Mouse (Mus musculus): ENCODE data around the gene Nek1. TPM values are rescaled to one million over a fixed set of nuclear protein-coding genes. Genes with fewer than 3 reads are reported as not detected.

Nek1 gene
- polyA plus RNA-seq (2012; ENCODE audit: low replicate concordance): 3.8 and 4.7 TPM in 2 replicates

GRCm38 (mm10) chr8:60992910-60993638 is at the start of gene Nek1:
TSS of gene Nek1 (plus strand) at chr8:60993195.

GRCm38 (mm10) chr8:60982701-60983687 is 10.0 kb upstream of the Nek1 start, which contains the start of gene Clcn3:
TSS of gene Clcn3 (minus strand) at chr8:60983300.

Other genes with a start within 250 kb of the Nek1 start
- 1.1 and 6.2 TPM in 2 replicates for gene Hpf1, start 102.8 kb upstream of the Nek1 start, polyA plus RNA-seq (2012; ENCODE audit: low replicate concordance)
- 16.0 and 36.5 TPM in 2 replicates for gene Clcn3, start 9.9 kb upstream of the Nek1 start, polyA plus RNA-seq (2012; ENCODE audit: low replicate concordance)
- gene Sh3rf1, start 230.7 kb downstream of the Nek1 start, polyA plus RNA-seq (2012; ENCODE audit: low replicate concordance): 0.89 and 2.4 TPM in 2 replicates

Data from leukemia stem cell, adult 10-12 weeks (primary cell).